In genomic region chr5:82312054-82312453, GRCm38 (mm10) we compare ENCODE assay signal across 18 mouse cellular contexts.
DNase-seq lines count a peak whose midpoint lies in the region; ATAC-seq and TF ChIP-seq lines count a peak whose summit lies in the region.
"Had no signal": no experiment of that assay in that cellular context is flagged by ENCODE, and none has a peak within 500 bp of the region (broad histone marks: within the 10 kb centered on the region; RNA-seq: fewer than 3 reads in every experiment).

No protein-coding gene starts in this region.

- no peak overlapping the region for H3K4me3 ChIP-seq in hindbrain, embryonic 14.5 days (replicated peaks; ENCODE audit: low read length)
- no peak overlapping the region for H3K4me3 ChIP-seq in midbrain, postnatal 0 days (ENCODE audit: low read depth, low read length)
- H3K4me3 ChIP-seq: erythroblast, embryonic 14.5 days; gastrocnemius, adult 2 months; limb, embryonic 15.5 days; lung, embryonic 15.5 days; neural tube, embryonic 13.5 days had no signal

- peak; percentile 23 for DNase-seq in embryo, embryonic 10 days (ENCODE audit: low spot score)
- no peak for DNase-seq in embryo, embryonic 9.5 days (ENCODE audit: extremely low spot score)
- DNase-seq in left cerebral cortex, postnatal 4 days = peak; percentile 15
- DNase-seq in left cerebral cortex, postnatal 10 days (ENCODE audit: extremely low spot score in 1 of 2, low spot score in 2 of 2) = no peak
- DNase-seq in hindbrain, embryonic 14.5 days (ENCODE audit: low spot score) = peak; percentile 53
- DNase-seq in midbrain, postnatal 0 days (ENCODE audit: low spot score) = peak; percentile 42
- DNase-seq in frontal cortex, postnatal 36 days (ENCODE audit: low spot score in 2 of 2) = no peak
- DNase-seq in thymus, postnatal 36 days = no peak
- DNase-seq: B cell, adult 2 months; gastrocnemius, adult 2 months; kidney, postnatal 36 days; right cerebral cortex, postnatal 25 days had no signal

- H3K4me1 ChIP-seq in hindbrain, embryonic 14.5 days (replicated peaks; ENCODE audit: control insufficient read depth, insufficient read depth, low read length) = 0 out of 2 replicates have a peak, but pooled peaks cover 4% of the 10 kb centered on the region
- no peaks in the 10 kb centered on the region for H3K4me1 ChIP-seq in midbrain, postnatal 0 days (ENCODE audit: insufficient read depth, low read length)
- H3K4me1 ChIP-seq: limb, embryonic 15.5 days; lung, embryonic 15.5 days had no signal

- ATAC-seq in hindbrain, embryonic 14.5 days (ENCODE audit: low FRiP score) = no peak
- ATAC-seq in midbrain, postnatal 0 days (ENCODE audit: low FRiP score) = no peak
- ATAC-seq: activated CD4-positive, CD25-positive, alpha-beta regulatory T cell, adult 4 months; intestine, embryonic 16.5 days had no signal

- 0 out of 2 replicates have a peak, but pooled peaks cover 4% of the 10 kb centered on the region for H3K9me3 ChIP-seq in hindbrain, embryonic 14.5 days (ENCODE audit: control insufficient read depth, low read length)
- no peaks in the 10 kb centered on the region for H3K9me3 ChIP-seq in midbrain, postnatal 0 days (ENCODE audit: low read length)
- H3K9me3 ChIP-seq: limb, embryonic 15.5 days; lung, embryonic 15.5 days; neural tube, embryonic 13.5 days had no signal

- no peaks in the 10 kb centered on the region for H3K36me3 ChIP-seq in hindbrain, embryonic 14.5 days (replicated peaks; ENCODE audit: control insufficient read depth, insufficient read depth)
- no peaks in the 10 kb centered on the region for H3K36me3 ChIP-seq in midbrain, postnatal 0 days (ENCODE audit: insufficient read depth, low read length)
- H3K36me3 ChIP-seq: limb, embryonic 15.5 days; lung, embryonic 15.5 days; neural tube, embryonic 13.5 days had no signal

- no peaks in the 10 kb centered on the region for H3K27me3 ChIP-seq in hindbrain, embryonic 14.5 days (ENCODE audit: control insufficient read depth, insufficient read depth, low read length)
- no peaks in the 10 kb centered on the region for H3K27me3 ChIP-seq in midbrain, postnatal 0 days (ENCODE audit: insufficient read depth, low read length)
- H3K27me3 ChIP-seq: limb, embryonic 15.5 days; lung, embryonic 15.5 days; neural tube, embryonic 13.5 days had no signal

- 19% methylated on average over 6 of the region's 6 CpGs for WGBS in hindbrain, embryonic 14.5 days
- 7% methylated on average over 6 of the region's 6 CpGs for WGBS in midbrain, postnatal 0 days

- peak overlapping the region; percentile 2; the same call in 1 of the 2 replicates for H3K4me2 ChIP-seq in hindbrain, embryonic 14.5 days (replicated peaks)
- peak overlapping the region; percentile 15; the same call in 1 of the 2 replicates for H3K4me2 ChIP-seq in midbrain, postnatal 0 days (ENCODE audit: low read depth, low read length, poor library complexity, severe bottlenecking)
- H3K4me2 ChIP-seq: limb, embryonic 15.5 days; lung, embryonic 15.5 days; neural tube, embryonic 13.5 days had no signal

- intact Hi-C loops in left cerebral cortex, postnatal 4 days (cut with DNase I) = no loop called here
- intact Hi-C loops in left cerebral cortex, postnatal 10 days (cut with DNase I) = no loop called here

- no peak overlapping the region for H3K9ac ChIP-seq in hindbrain, embryonic 14.5 days
- H3K9ac ChIP-seq in midbrain, postnatal 0 days (replicated peaks; ENCODE audit: low read length, poor library complexity, severe bottlenecking) = no peak overlapping the region
- H3K9ac ChIP-seq: limb, embryonic 15.5 days; lung, embryonic 15.5 days; neural tube, embryonic 13.5 days had no signal

- no peak overlapping the region for H3K27ac ChIP-seq in hindbrain, embryonic 14.5 days
- no peak overlapping the region for H3K27ac ChIP-seq in midbrain, postnatal 0 days (ENCODE audit: low read depth, low read length)
- H3K27ac ChIP-seq: gastrocnemius, adult 2 months; limb, embryonic 15.5 days; lung, embryonic 15.5 days; neural tube, embryonic 13.5 days had no signal

- TF ChIP-seq CTCF in midbrain, postnatal 0 days (IDR thresholded peaks at IDR 0.05) = no peak

Comparison
In these comparisons a context has a peak if more than half of its experiments do, and no peak if none do; other contexts are left out.
1. DNase-seq: peak in embryo, embryonic 10 days (single experiment), left cerebral cortex, postnatal 4 days (single experiment), hindbrain, embryonic 14.5 days (single experiment) and midbrain, postnatal 0 days (single experiment); none in embryo, embryonic 9.5 days (single experiment), left cerebral cortex, postnatal 10 days (0 of 2), frontal cortex, postnatal 36 days (0 of 2) and thymus, postnatal 36 days (0 of 2).